Mouse (Mus musculus): ENCODE results near the gene Mettl27.

The Mettl27 gene

GRCm38 (mm10) chr5:134932179-134932902, at the start of gene Mettl27:
Gene Mettl27, plus strand, starts transcription at chr5:134932368.
- in situ Hi-C loops (cut with MboI, MseI), result no loop called here

- in situ Hi-C loops (cut with MboI, MseI), result no loop called here
Observed at GRCm38 (mm10) chr5:134883077-134883476, 49.1 kb upstream of the Mettl27 start.

GRCm38 (mm10) chr5:134887447-134888335, 44.5 kb upstream of the Mettl27 start:
- in situ Hi-C loops (cut with MboI, MseI), result no loop called here

- in situ Hi-C loops (cut with MboI, MseI), result no loop called here
Observed at GRCm38 (mm10) chr5:134888505-134888904, 43.7 kb upstream of the Mettl27 start.

GRCm38 (mm10) chr5:134890601-134891054, 41.5 kb upstream of the Mettl27 start:
- in situ Hi-C loops (cut with MboI, MseI), result no loop called here

- in situ Hi-C loops (cut with MboI, MseI), result no loop called here
Observed at GRCm38 (mm10) chr5:134891552-134891951, 40.6 kb upstream of the Mettl27 start.

- in situ Hi-C loops (cut with MboI, MseI), result no loop called here
Observed at GRCm38 (mm10) chr5:134892717-134893116, 39.5 kb upstream of the Mettl27 start.

- in situ Hi-C loops (cut with MboI, MseI), result no loop called here
Observed at GRCm38 (mm10) chr5:134895291-134895690, 36.9 kb upstream of the Mettl27 start.

GRCm38 (mm10) chr5:134896965-134897364, 35.2 kb upstream of the Mettl27 start:
- in situ Hi-C loops (cut with MboI, MseI), result no loop called here

GRCm38 (mm10) chr5:134897596-134897995, 34.6 kb upstream of the Mettl27 start:
- in situ Hi-C loops (cut with MboI, MseI), result no loop called here

GRCm38 (mm10) chr5:134901012-134901643, 31.0 kb upstream of the Mettl27 start:
- in situ Hi-C loops (cut with MboI, MseI), result no loop called here

GRCm38 (mm10) chr5:134901644-134902027, 30.5 kb upstream of the Mettl27 start:
- in situ Hi-C loops (cut with MboI, MseI), result no loop called here

- in situ Hi-C loops (cut with MboI, MseI), result no loop called here
Observed at GRCm38 (mm10) chr5:134906633-134907032, 25.5 kb upstream of the Mettl27 start, which contains the start of gene Tmem270. Gene Tmem270, minus strand, starts transcription at chr5:134906733.

GRCm38 (mm10) chr5:134907135-134907534, 25.0 kb upstream of the Mettl27 start:
- in situ Hi-C loops (cut with MboI, MseI), result no loop called here

- in situ Hi-C loops (cut with MboI, MseI), result no loop called here
Observed at GRCm38 (mm10) chr5:134911901-134912300, 20.3 kb upstream of the Mettl27 start.

- in situ Hi-C loops (cut with MboI, MseI), result no loop called here
Observed at GRCm38 (mm10) chr5:134913352-134913751, 18.8 kb upstream of the Mettl27 start.

- in situ Hi-C loops (cut with MboI, MseI), result no loop called here
Observed at GRCm38 (mm10) chr5:134913753-134914152, 18.4 kb upstream of the Mettl27 start.

GRCm38 (mm10) chr5:134914510-134914909, 17.7 kb upstream of the Mettl27 start:
- in situ Hi-C loops (cut with MboI, MseI), result no loop called here

GRCm38 (mm10) chr5:134915311-134915710, 16.9 kb upstream of the Mettl27 start, which contains the start of gene Cldn13:
Gene Cldn13, minus strand, starts transcription at chr5:134915526.
- in situ Hi-C loops (cut with MboI, MseI), result no loop called here

GRCm38 (mm10) chr5:134918071-134918832, 13.9 kb upstream of the Mettl27 start:
- in situ Hi-C loops (cut with MboI, MseI), result no loop called here

GRCm38 (mm10) chr5:134919097-134919496, 13.1 kb upstream of the Mettl27 start:
- in situ Hi-C loops (cut with MboI, MseI), result no loop called here

All from T-helper 2 cell (primary cell).